Mouse (Mus musculus): Measurements from ENCODE around the gene Gm4301. TPM values are rescaled to one million over a fixed set of nuclear protein-coding genes. Genes with fewer than 3 reads are reported as not detected.
"Not testable (repeated sequence)": the region's sequence is repeated elsewhere in the genome, so short reads cannot be mapped to it uniquely, and the experiment has no call there.

Gene Gm4301
- not detected in 2 replicates for polyA plus RNA-seq (2012; ENCODE audit: insufficient read depth, low replicate concordance)

DNA sequence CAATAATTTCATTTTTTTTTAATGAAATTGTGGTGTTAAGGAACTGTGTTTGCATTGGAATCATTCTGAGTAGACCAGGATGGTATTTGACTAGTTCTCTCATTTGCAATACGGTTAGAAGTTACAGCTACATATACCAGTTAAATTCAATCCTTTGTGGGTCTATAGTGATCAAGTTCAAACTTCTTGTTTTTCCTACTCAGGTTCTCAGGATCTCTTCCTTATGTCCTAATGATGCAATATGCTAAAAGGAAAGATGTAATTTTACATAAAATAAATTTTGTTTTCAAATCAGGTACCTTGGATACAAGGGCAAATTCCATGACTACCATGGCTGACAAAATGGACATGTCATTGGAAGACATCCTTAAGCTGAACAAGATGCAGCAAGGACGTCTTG is at the start of gene Gm4301:
Gene Gm4301 (plus strand): TSS at position 301 of the 400 bp plus-strand sequence.
- H3K36me3 ChIP-seq (replicated peaks; ENCODE audit: low read length); H3K9me3 ChIP-seq; H3K4me3 ChIP-seq (replicated peaks); H3K4me1 ChIP-seq; H3K27me3 ChIP-seq (replicated peaks): not testable (repeated sequence)

DNA sequence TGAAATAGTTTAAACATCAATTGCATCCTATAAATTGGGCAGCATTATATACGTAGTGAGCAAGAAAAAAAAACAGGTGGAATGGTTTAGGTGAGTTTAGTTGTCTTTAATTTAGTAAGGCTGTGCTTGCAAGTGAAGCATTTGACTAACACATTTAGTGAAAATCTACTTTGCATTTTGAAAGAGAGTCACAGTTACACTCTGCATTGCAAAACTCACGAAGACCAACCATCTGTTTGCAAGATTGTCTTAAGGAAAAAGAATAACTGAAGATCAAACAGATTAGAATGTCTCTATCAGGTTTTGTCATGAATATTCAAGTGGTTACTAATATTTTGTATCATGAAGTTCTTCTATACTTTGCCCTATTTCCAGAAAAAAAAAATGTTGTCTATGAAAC is 39.4 kb upstream of the Gm4301 start:
- no peaks in the 10 kb centered on the region for H3K36me3 ChIP-seq (replicated peaks; ENCODE audit: low read length)
- no peaks in the 10 kb centered on the region for H3K9me3 ChIP-seq
- TF ChIP-seq GATA1 (IDR thresholded peaks at IDR 0.05; ENCODE audit: borderline replicate concordance, low read length) = no peak
- TF ChIP-seq FLI1 (IDR thresholded peaks at IDR 0.05; ENCODE audit: low read length) = no peak
- no peaks in the 10 kb centered on the region for H3K27me3 ChIP-seq (replicated peaks)
- no peaks in the 10 kb centered on the region for H3K4me1 ChIP-seq
- H3K4me3 ChIP-seq (replicated peaks) = no peak overlapping the region

GRCm38 (mm10) chr10:100300106-100300505 is 35.4 kb upstream of the Gm4301 start:
- not testable (repeated sequence) for H3K4me1 ChIP-seq; H3K9me3 ChIP-seq; H3K36me3 ChIP-seq (replicated peaks; ENCODE audit: low read length); H3K27me3 ChIP-seq (replicated peaks); H3K4me3 ChIP-seq (replicated peaks)

- H3K4me1 ChIP-seq; H3K36me3 ChIP-seq (replicated peaks; ENCODE audit: low read length); H3K9me3 ChIP-seq; H3K4me3 ChIP-seq (replicated peaks); H3K27me3 ChIP-seq (replicated peaks): not testable (repeated sequence)
These were observed 5.1 kb downstream of the Gm4301 start, which contains the start of gene Gm4302 for GRCm38 (mm10) chr10:100340536-100340935. Gene Gm4302 (plus strand): TSS chr10:100340836.

- H3K4me1 ChIP-seq; H3K36me3 ChIP-seq (replicated peaks; ENCODE audit: low read length); H3K4me3 ChIP-seq (replicated peaks); H3K27me3 ChIP-seq (replicated peaks); H3K9me3 ChIP-seq: not testable (repeated sequence)
These were observed 10.2 kb downstream of the Gm4301 start, which contains the start of gene Gm4303 for GRCm38 (mm10) chr10:100345672-100346071. Gene Gm4303 (plus strand): TSS chr10:100345972.

DNA sequence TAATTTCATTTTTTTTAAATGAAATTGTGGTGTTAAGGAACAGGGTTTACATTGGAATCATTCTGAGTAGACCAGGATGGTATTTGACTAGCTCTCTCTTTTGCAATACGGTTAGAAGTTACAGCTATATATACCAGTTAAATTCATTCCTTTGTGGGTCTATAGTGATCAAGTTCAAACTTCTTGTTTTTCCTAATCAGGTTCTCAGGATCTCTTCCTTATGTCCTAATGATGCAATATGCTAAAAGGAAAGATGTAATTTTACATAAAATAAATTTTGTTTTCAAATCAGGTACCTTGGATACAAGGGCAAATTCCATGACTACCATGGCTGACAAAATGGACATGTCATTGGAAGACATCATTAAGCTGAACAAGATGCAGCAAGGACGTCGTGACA is 15.3 kb downstream of the Gm4301 start, which contains the start of gene Gm4305:
Gene Gm4305 (plus strand): TSS at position 301 of the 400 bp plus-strand sequence.
- H3K36me3 ChIP-seq (replicated peaks; ENCODE audit: low read length); H3K27me3 ChIP-seq (replicated peaks); H3K4me1 ChIP-seq; H3K9me3 ChIP-seq; H3K4me3 ChIP-seq (replicated peaks): not testable (repeated sequence)

DNA sequence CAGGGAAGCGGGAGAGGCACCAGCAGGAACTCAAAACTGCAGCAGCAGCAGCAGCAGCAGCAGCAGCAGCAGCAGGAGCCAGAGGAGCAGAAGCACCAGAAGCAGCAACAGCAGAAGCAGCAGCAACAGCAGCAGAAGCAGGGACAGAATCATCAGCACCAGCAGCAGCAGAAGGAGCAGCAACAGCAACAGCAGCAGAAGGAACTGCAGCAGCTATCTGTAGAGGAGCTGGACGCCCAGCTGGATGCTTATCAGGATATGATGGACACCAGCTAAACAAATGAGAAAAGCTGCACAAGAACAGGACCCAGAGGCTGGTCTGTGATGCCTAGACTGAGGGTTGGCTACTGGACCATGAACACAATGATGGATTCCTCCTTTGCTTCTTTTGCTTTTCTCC is 21.4 kb downstream of the Gm4301 start:
- H3K27me3 ChIP-seq (replicated peaks); H3K9me3 ChIP-seq; H3K4me3 ChIP-seq (replicated peaks); H3K36me3 ChIP-seq (replicated peaks; ENCODE audit: low read length); H3K4me1 ChIP-seq: not testable (repeated sequence)

DNA sequence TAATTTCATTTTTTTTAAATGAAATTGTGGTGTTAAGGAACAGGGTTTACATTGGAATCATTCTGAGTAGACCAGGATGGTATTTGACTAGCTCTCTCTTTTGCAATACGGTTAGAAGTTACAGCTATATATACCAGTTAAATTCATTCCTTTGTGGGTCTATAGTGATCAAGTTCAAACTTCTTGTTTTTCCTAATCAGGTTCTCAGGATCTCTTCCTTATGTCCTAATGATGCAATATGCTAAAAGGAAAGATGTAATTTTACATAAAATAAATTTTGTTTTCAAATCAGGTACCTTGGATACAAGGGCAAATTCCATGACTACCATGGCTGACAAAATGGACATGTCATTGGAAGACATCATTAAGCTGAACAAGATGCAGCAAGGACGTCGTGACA is 25.6 kb downstream of the Gm4301 start, which contains the start of gene Gm4307:
Gene Gm4307 (plus strand): TSS at position 301 of the 400 bp plus-strand sequence.
- not testable (repeated sequence) for H3K4me3 ChIP-seq (replicated peaks); H3K36me3 ChIP-seq (replicated peaks; ENCODE audit: low read length); H3K27me3 ChIP-seq (replicated peaks); H3K4me1 ChIP-seq; H3K9me3 ChIP-seq

DNA sequence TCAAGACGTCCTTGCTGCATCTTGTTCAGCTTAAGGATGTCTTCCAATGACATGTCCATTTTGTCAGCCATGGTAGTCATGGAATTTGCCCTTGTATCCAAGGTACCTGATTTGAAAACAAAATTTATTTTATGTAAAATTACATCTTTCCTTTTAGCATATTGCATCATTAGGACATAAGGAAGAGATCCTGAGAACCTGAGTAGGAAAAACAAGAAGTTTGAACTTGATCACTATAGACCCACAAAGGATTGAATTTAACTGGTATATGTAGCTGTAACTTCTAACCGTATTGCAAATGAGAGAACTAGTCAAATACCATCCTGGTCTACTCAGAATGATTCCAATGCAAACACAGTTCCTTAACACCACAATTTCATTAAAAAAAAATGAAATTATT is 47.0 kb downstream of the Gm4301 start, which contains the start of gene Gm4312:
Gene Gm4312 (minus strand): TSS at position 101 of the 400 bp plus-strand sequence.
- not testable (repeated sequence) for H3K27me3 ChIP-seq (replicated peaks); H3K4me1 ChIP-seq; H3K9me3 ChIP-seq; H3K4me3 ChIP-seq (replicated peaks); H3K36me3 ChIP-seq (replicated peaks; ENCODE audit: low read length)

Other genes with a start within 250 kb of the Gm4301 start
- gene Gm4302, start 5.2 kb downstream of the Gm4301 start, polyA plus RNA-seq (2012; ENCODE audit: insufficient read depth, low replicate concordance) = not detected in 2 replicates
- gene Gm4303, start 10.3 kb downstream of the Gm4301 start, polyA plus RNA-seq (2012; ENCODE audit: insufficient read depth, low replicate concordance) = not detected in 2 replicates
- gene Gm4305, start 15.4 kb downstream of the Gm4301 start, polyA plus RNA-seq (2012; ENCODE audit: insufficient read depth, low replicate concordance) = not detected in 2 replicates
- not detected in 2 replicates for gene Gm4307, start 25.7 kb downstream of the Gm4301 start, polyA plus RNA-seq (2012; ENCODE audit: insufficient read depth, low replicate concordance)
- not detected in 2 replicates for gene Gm4312, start 46.9 kb downstream of the Gm4301 start, polyA plus RNA-seq (2012; ENCODE audit: insufficient read depth, low replicate concordance)
- gene Tmtc3, start 151.7 kb downstream of the Gm4301 start, polyA plus RNA-seq (2012; ENCODE audit: insufficient read depth, low replicate concordance) = 0.31 TPM in 1 of 2 replicates, not detected in the other
- 0.12 TPM in 1 of 2 replicates, not detected in the other for gene Cep290, start 151.9 kb downstream of the Gm4301 start, polyA plus RNA-seq (2012; ENCODE audit: insufficient read depth, low replicate concordance)